Mouse (Mus musculus) lung, adult 2 months (tissue): ENCODE measurements around the gene Tbc1d24.

Experiments
- CTCF ChIP-seq: fragments of 200-500 bp; IDR thresholded peaks from 2 replicates; pipeline ENCODE4 v1.5.1; 2011; ENCODE audit warnings: mild to moderate bottlenecking, low read length, control low read depth; ENCODE audit not compliant: insufficient read depth
- POLR2A ChIP-seq: fragments of 200-500 bp; IDR thresholded peaks from 2 replicates; pipeline ENCODE4 v1.6.1; 2011; ENCODE audit warnings: low read depth, mild to moderate bottlenecking, control low read depth, low read length, borderline replicate concordance; ENCODE audit errors: extremely low read depth

DNA sequence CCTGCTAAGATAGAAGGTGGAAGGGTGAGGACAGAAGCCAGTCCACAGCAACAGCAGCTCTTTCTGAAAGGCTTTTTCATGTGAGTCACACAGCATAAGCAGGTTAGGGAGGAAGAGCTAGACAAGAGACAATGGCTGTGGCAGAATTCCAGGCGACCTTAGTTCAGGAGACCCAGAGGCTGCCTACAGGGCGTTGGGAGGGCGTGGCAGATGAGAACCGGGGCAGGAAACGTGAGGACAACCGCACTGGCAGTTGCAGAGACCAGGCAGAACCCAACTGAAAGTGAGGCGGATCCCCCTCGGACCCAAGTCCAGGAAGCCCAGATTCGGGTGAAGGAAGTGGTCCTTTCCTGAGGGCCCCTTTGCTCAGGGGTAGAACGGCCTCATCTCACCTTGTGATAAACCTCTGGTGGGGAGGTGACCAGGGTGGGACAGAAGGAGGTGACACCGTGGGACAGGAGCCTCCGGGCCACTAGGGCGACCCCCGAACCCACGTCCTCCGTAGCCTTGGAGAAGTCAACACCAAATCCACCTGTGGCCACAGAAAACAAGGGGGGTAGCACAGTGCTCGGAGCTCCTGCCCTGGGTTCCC is 42.7 kb downstream of the Tbc1d24 start:
- TF ChIP-seq CTCF: no peak
- no peak for TF ChIP-seq POLR2A
